Mouse (Mus musculus) heart, adult 2 months (tissue): ENCODE measurements around the gene Gm7168. TPM values are rescaled to one million over a fixed set of nuclear protein-coding genes. Genes with fewer than 3 reads are reported as not detected.
"Not testable (repeated sequence)": the region's sequence is repeated elsewhere in the genome, so short reads cannot be mapped to it uniquely, and the experiment has no call there.

Experiments used
- DNase-seq, 2 experiments: peaks; one replicate each; pipeline ENCODE4 v3.0.0; 2021
- H3K27ac ChIP-seq: fragments of 200-600 bp; 2 replicates; pipeline ENCODE4 v1.8.1; 2022
- H3K27me3 ChIP-seq: fragments of 200-500 bp; 2 replicates; pipeline ENCODE4 v1.6.1; 2012; ENCODE audit warnings: mild to moderate bottlenecking, low read length, inconsistent platforms, mixed read lengths; ENCODE audit not compliant: control insufficient read depth, insufficient read depth
- H3K36me3 ChIP-seq: fragments of 200-500 bp; 2 replicates; pipeline ENCODE4 v1.6.1; 2012; ENCODE audit warnings: low read length, inconsistent platforms; ENCODE audit not compliant: control insufficient read depth, insufficient read depth
- H3K4me1 ChIP-seq: fragments of 200-500 bp; 2 replicates; pipeline ENCODE4 v1.6.1; 2011; ENCODE audit warnings: low read length; ENCODE audit not compliant: control insufficient read depth, insufficient read depth
- H3K4me3 ChIP-seq: fragments of 200-600 bp; 2 replicates; pipeline ENCODE4 v1.8.1; 2022
- H3K79me2 ChIP-seq: fragments of 200-500 bp; replicated peaks from 2 replicates; pipeline ENCODE4 v1.6.1; 2012; ENCODE audit warnings: mild to moderate bottlenecking, inconsistent platforms, low read length, moderate library complexity, mixed read lengths; ENCODE audit not compliant: control insufficient read depth, insufficient read depth
- H3K9ac ChIP-seq: fragments of 200-500 bp; 2 replicates; pipeline ENCODE4 v1.6.1; 2012; ENCODE audit warnings: low read depth, mild to moderate bottlenecking, control low read depth, inconsistent platforms, low read length, mixed read lengths
- CTCF ChIP-seq: fragments of 200-600 bp; IDR thresholded peaks from 2 replicates; pipeline ENCODE4 v1.8.1; 2022; ENCODE audit warnings: antibody characterized with exemption, mild to moderate bottlenecking, moderate library complexity
- EP300 ChIP-seq: fragments of 200-500 bp; IDR thresholded peaks from 2 replicates; pipeline ENCODE4 v1.6.1; 2011; ENCODE audit warnings: low read depth, low read length, control low read depth; ENCODE audit not compliant: insufficient read depth
- POLR2A ChIP-seq: fragments of 200-500 bp; IDR thresholded peaks from 2 replicates; pipeline ENCODE4 v1.6.1; 2011; ENCODE audit warnings: mild to moderate bottlenecking, low read depth, low read length, control low read depth; ENCODE audit not compliant: insufficient read depth
- WGBS: fragments of 180-500 bp; shearing (Covaris S2); methylation state at CpG from one replicate; pipeline ENCODE4 v1.1.7; 2018; 5-methylcytosine and 5-hydroxymethylcytosine counted together
- intact Hi-C: fragments of 180-260 bp; cut with DNase I; formaldehyde crosslinking; loops from one replicate; pipeline ENCODE4 v1.15.1; 2025
- polyA plus RNA-seq: library from polyadenylated mRNA; depleted of rRNA; stranded (reverse); fragments of >200 nt; gene quantifications from 2 replicates; pipeline ENCODE4 v1.2.3, GENCODE M21; 2012
- total RNA-seq, 2 experiments: library from RNA; stranded (reverse); gene quantifications; 2 replicates each; pipeline ENCODE4 v1.2.3; 2021

The Gm7168 gene
- total and polyA plus RNA-seq, 3 experiments = 0.21 TPM; not detected in 2

DNA sequence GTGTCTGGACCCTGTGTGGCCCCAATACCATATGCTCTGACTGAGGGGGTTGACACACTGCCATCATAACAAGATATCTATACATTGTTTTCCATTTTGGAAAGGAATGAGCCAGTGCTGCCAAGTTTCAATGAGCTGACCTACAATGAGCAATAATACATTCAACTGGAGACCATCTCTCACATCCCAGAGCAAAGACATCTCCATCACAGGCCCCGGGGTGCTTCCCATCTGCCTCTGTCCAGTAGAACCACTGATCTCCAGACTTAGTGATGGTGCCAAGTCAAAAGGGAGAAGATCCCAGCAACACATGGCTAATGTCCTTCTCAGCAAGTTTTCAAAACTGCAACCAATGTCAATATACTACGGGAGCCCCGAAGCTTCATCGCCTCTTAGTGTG lies 10.4 kb upstream of the Gm7168 start:
- H3K36me3 ChIP-seq = peaks cover 3% of the 10 kb centered on the region
- TF ChIP-seq CTCF = no peak
- TF ChIP-seq POLR2A = no peak
- TF ChIP-seq EP300 = no peak
- H3K79me2 ChIP-seq = no peaks in the 10 kb centered on the region
- no peak overlapping the region for H3K4me3 ChIP-seq
- DNase-seq = no peak
- H3K27ac ChIP-seq = peak overlapping the region; percentile 82
- no peak overlapping the region for H3K9ac ChIP-seq
- WGBS = 79% methylated on average over 4 of the region's 4 CpGs
- intact Hi-C loops = loop anchor here (2.0 kb wide), 1 partner anchor 63 kb away; no protein-coding TSS in a partner anchor
- no peaks in the 10 kb centered on the region for H3K27me3 ChIP-seq
- peaks cover 20% of the 10 kb centered on the region for H3K4me1 ChIP-seq

DNA sequence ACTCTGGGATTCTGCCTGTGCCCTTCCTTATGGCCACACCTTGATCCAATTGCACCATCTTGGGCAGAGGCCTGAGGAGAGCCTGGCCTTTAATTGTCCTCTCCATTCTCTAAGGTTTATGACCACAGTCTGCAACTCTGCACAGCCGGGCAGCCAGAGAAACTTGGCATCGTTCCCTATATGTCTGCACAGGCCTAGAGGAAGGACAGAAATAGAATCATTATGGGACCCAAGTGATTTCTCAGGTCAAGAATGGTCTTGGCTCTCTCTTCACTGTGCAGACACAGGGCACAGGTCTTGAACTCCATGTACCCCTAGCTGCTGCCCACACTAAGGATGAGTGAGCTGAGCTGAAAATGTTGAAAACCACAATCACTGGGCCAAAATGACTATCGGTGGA lies 9.5 kb upstream of the Gm7168 start:
- Histone ChIP-seq H3K27me3 (no peaks in the 10 kb centered on the region), H3K36me3 (peaks cover 3% of the 10 kb centered on the region), H3K79me2 (no peaks in the 10 kb centered on the region), H3K9ac (no peak overlapping the region), H3K4me1 (peaks cover 20% of the 10 kb centered on the region), H3K27ac (peak overlapping the region; percentile 82), H3K4me3 (no peak overlapping the region)
- no peak for TF ChIP-seq CTCF
- TF ChIP-seq EP300 = 0 out of 2 replicates have a peak, but pooled peaks have one; percentile 25
- 0 out of 2 replicates have a peak, but pooled peaks have one; percentile 25 for TF ChIP-seq POLR2A
- WGBS = 12% methylated on average over 3 of the region's 3 CpGs
- intact Hi-C loops = loop anchor here (2.0 kb wide), 1 partner anchor 64 kb away; no protein-coding TSS in a partner anchor
- DNase-seq = peak; percentile 43 to 48

DNA sequence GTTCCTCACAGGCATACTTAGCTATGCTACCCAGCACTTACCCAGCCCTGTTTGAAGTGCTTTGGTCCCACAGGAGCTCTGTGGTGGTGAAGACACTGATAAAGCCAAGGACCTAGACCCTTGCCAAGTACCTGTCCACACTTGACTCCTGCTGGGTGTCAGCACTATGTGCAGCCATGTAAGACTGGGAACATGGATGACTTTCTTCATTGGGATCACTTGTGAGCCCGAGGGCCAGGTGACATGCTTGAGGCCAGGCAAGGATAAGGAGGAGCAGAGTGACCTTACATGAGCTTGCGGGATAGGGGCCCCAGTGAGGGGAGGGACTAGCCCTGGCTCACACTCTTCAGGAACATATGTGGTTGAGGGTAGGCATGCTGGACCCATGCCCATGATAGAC lies 8.9 kb upstream of the Gm7168 start:
- not testable (repeated sequence) for H3K9ac ChIP-seq, H3K4me3 ChIP-seq, H3K79me2 ChIP-seq, H3K27me3 ChIP-seq, DNase-seq, H3K36me3 ChIP-seq
- Histone ChIP-seq H3K27ac (peak overlapping the region; percentile 82), H3K4me1 (peaks cover 20% of the 10 kb centered on the region)
- intact Hi-C loops = loop anchor here (2.0 kb wide), 1 partner anchor 64 kb away; no protein-coding TSS in a partner anchor
- WGBS = 51% methylated on average over 2 of the region's 2 CpGs

DNA sequence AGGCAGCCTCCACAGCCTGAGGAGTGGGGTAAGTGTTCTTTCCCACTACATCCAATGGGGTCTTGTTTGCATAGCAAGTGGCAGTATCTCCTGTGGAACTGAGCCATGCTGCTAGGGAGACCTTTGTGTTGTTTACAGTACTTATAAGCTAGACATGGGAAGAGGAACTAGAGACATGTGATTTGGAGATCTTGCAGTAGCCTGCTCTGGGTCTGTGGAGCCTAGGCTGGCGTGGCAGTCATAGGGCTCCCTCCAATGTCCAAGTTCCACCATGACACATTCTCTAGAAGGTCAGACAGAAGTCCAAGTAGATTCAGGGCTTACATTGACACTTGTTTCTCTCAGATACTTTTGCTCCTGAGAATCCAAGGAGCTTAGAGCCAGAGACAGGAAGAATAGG lies 7.7 kb upstream of the Gm7168 start:
- peak; percentile 34 to 39 for DNase-seq
- Histone ChIP-seq H3K79me2 (no peaks in the 10 kb centered on the region), H3K27ac (peak overlapping the region; percentile 82), H3K27me3 (no peaks in the 10 kb centered on the region), H3K36me3 (peaks cover 3% of the 10 kb centered on the region), H3K4me1 (peaks cover 20% of the 10 kb centered on the region), H3K4me3 (no peak overlapping the region), H3K9ac (no peak overlapping the region)
- WGBS = 37% methylated on average over 1 of the region's 1 CpGs
- TF ChIP-seq CTCF (peak; percentile 76), POLR2A (no peak), EP300 (peak; percentile 69; the same call in 1 of the 2 replicates)
- intact Hi-C loops = loop anchor here (1.0 to 5.0 kb wide), 2 partner anchors 26 to 468 kb away; no protein-coding TSS in a partner anchor

DNA sequence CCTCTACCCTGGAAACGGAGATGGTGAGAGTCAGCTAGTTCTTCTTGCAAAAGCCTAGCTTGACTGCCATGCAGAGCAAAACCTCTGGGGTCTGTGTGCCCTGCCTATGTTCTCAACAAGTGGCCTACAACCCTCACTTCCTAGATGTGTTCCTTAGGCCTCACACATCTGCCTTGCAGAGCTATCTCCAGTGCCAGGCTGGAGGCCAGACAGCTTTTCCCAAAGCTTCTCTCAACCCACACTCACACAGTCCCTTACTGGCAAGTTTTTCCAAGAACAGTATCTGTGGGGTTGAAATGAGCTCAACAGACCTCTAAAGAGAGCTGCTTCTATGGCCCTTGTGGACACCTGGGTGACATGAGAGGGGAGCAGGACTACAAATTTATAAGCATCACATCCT lies 3.4 kb downstream of the Gm7168 start:
- WGBS = 73% methylated on average over 1 of the region's 1 CpGs

DNA sequence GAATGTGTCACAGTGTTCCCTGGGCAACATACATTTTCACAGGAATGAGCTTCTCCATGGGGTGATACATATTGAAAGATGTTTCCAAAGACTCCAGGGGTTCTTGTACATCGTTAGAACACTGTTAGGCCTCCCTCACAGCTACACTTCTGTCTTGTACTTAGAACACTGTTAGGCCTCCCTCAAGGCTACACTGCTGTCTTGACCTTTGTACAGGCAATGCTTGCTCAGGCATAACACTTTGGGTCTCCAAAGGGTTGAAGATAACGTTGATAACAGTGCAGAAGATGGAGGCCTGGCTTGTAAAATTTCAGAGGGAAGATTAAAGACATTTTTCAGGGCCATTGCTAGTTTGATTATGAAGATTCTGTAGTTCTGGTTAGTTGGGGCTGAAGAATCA lies 10.0 kb downstream of the Gm7168 start:
- H3K4me1 ChIP-seq, intact Hi-C loops, H3K36me3 ChIP-seq, H3K79me2 ChIP-seq, H3K4me3 ChIP-seq, DNase-seq, H3K27ac ChIP-seq, H3K27me3 ChIP-seq, H3K9ac ChIP-seq: not testable (repeated sequence)
- 73% methylated on average over 1 of the region's 2 CpGs for WGBS

More for the DNA sequence above, 3.4 kb downstream of the Gm7168 start:
- H3K79me2 ChIP-seq, DNase-seq, H3K9ac ChIP-seq, intact Hi-C loops, H3K36me3 ChIP-seq, H3K27me3 ChIP-seq, H3K27ac ChIP-seq, H3K4me3 ChIP-seq, H3K4me1 ChIP-seq: not testable (repeated sequence)

DNA sequence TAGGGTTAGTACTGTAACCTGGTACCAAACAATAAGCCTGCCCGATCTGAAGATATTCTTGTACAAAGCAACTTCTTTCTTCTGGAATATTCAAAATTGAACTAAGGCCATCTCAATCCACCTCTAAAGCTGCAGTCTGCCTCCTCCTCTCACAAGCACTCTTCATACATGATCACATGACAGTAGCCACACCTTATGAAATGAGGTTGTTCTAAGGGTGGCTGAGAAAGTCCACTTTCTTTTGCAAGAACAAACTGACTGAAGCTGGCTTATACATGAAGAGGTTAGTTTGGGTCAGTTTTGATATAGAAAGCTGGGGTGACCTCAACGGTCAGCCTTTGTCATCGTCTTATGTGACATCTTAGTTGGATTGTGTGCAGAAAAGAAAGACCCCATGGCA lies 14.1 kb downstream of the Gm7168 start:
- not testable (repeated sequence) for DNase-seq, H3K36me3 ChIP-seq, H3K27me3 ChIP-seq, H3K4me1 ChIP-seq, H3K79me2 ChIP-seq, H3K9ac ChIP-seq, H3K27ac ChIP-seq, H3K4me3 ChIP-seq
- intact Hi-C loops = loop anchor here (5.0 kb wide), 1 partner anchor 85 kb away; no protein-coding TSS in a partner anchor
- WGBS = 90% methylated on average over 3 of the region's 3 CpGs

DNA sequence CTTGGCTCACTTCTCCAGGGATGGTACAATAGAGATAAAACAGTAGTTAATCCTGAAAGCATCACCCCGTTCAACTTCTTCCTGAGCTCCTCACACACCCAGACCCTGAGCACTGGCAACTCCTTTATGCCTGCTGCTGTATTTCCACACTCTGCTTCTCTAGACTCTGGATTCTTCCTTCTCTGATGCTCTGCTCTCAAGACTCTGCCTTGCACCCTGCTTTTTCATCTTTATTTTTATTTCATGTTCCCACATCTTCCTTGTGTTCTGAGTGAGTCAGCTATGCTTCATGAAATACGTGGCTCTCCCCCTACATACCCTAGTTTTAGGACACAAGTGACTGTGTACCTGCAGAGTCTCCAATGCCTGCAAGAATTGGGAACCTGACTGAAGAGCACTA lies 16.9 kb downstream of the Gm7168 start:
- H3K4me3 ChIP-seq, H3K27me3 ChIP-seq, DNase-seq, H3K79me2 ChIP-seq, H3K36me3 ChIP-seq, intact Hi-C loops, H3K27ac ChIP-seq, H3K4me1 ChIP-seq, H3K9ac ChIP-seq: not testable (repeated sequence)
- WGBS = 25% methylated on average over 1 of the region's 2 CpGs

DNA sequence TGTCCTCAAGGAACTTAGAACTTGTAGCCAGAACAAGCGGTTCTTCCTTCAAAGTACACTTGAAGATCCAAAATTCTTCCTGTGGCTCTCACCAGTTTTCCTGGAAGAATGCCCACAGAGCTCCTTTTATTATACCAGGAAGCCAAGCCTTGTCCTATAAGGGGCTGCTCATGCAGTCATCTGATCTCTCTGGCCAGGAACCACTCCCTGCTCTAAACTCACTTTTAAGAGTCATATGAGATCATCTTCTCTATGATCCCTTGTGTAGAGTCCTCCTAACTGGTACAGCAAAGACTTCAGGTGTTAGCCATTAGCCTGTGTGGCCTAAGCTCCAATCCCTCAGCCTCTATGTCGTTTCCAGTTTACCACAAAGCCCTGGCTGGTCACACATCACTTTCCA lies 21.7 kb downstream of the Gm7168 start:
- intact Hi-C loops, DNase-seq, H3K4me1 ChIP-seq, H3K36me3 ChIP-seq, H3K9ac ChIP-seq, H3K27me3 ChIP-seq, H3K4me3 ChIP-seq, H3K27ac ChIP-seq, H3K79me2 ChIP-seq: not testable (repeated sequence)
- WGBS = 65% methylated on average over 1 of the region's 2 CpGs
